Mouse (Mus musculus) kidney, postnatal 14 days (tissue): ENCODE data around the gene Trim40.

Source experiments
- DNase-seq: peaks from one replicate; pipeline ENCODE4 v3.0.0; 2022; ENCODE audit warnings: mixed read lengths

The Trim40 gene

GRCm38 (mm10) chr17:36890073-36890903 is at the start of gene Trim40:
Trim40 (minus strand) TSS chr17:36890123.
- no peak for DNase-seq

GRCm38 (mm10) chr17:36938056-36938455 is 48.1 kb upstream of the Trim40 start:
- no peak for DNase-seq

- peak; percentile 64 for DNase-seq
Measured at GRCm38 (mm10) chr17:36931806-36932205, 41.9 kb upstream of the Trim40 start.

- no peak for DNase-seq
Measured at GRCm38 (mm10) chr17:36931130-36931529, 41.2 kb upstream of the Trim40 start.

GRCm38 (mm10) chr17:36930233-36930632 is 40.3 kb upstream of the Trim40 start:
- DNase-seq: peak; percentile 49

GRCm38 (mm10) chr17:36929236-36929932 is 39.5 kb upstream of the Trim40 start:
- DNase-seq: no peak

GRCm38 (mm10) chr17:36927496-36928120 is 37.7 kb upstream of the Trim40 start:
- no peak for DNase-seq

- no peak for DNase-seq
Measured at GRCm38 (mm10) chr17:36923491-36923890, 33.6 kb upstream of the Trim40 start.

GRCm38 (mm10) chr17:36922715-36923114 is 32.8 kb upstream of the Trim40 start:
- DNase-seq: no peak

- DNase-seq: no peak
Measured at GRCm38 (mm10) chr17:36920239-36920638, 30.3 kb upstream of the Trim40 start.

- DNase-seq: peak; percentile 63
Measured at GRCm38 (mm10) chr17:36915076-36915475, 25.2 kb upstream of the Trim40 start.

- DNase-seq: peak; percentile 80
Measured at GRCm38 (mm10) chr17:36914108-36914507, 24.2 kb upstream of the Trim40 start.

- no peak for DNase-seq
Measured at GRCm38 (mm10) chr17:36912031-36912430, 22.1 kb upstream of the Trim40 start.

GRCm38 (mm10) chr17:36909802-36910201 is 19.9 kb upstream of the Trim40 start:
- no peak for DNase-seq

- no peak for DNase-seq
Measured at GRCm38 (mm10) chr17:36908235-36908634, 18.3 kb upstream of the Trim40 start.

GRCm38 (mm10) chr17:36903651-36904050 is 13.7 kb upstream of the Trim40 start:
- no peak for DNase-seq

- DNase-seq: peak; percentile 5
Measured at GRCm38 (mm10) chr17:36900691-36901090, 10.8 kb upstream of the Trim40 start.

GRCm38 (mm10) chr17:36900001-36900400 is 10.1 kb upstream of the Trim40 start:
- no peak for DNase-seq

- no peak for DNase-seq
Measured at GRCm38 (mm10) chr17:36899376-36899775, 9.5 kb upstream of the Trim40 start.

GRCm38 (mm10) chr17:36897552-36898205 is 7.8 kb upstream of the Trim40 start, which contains the start of gene Trim31:
Trim31 (plus strand) TSS chr17:36898118.
- no peak for DNase-seq

- DNase-seq: no peak
Measured at GRCm38 (mm10) chr17:36897065-36897464, 7.1 kb upstream of the Trim40 start.

- peak; percentile 54 for DNase-seq
Measured at GRCm38 (mm10) chr17:36896583-36896982, 6.7 kb upstream of the Trim40 start.

- no peak for DNase-seq
Measured at GRCm38 (mm10) chr17:36893387-36893786, 3.5 kb upstream of the Trim40 start.
